Mouse (Mus musculus) limb, embryonic 11.5 days (tissue): ENCODE measurements around the gene Idh2. TPM values are rescaled to one million over a fixed set of nuclear protein-coding genes. Genes with fewer than 3 reads are reported as not detected.
"Not testable (repeated sequence)": the region's sequence is repeated elsewhere in the genome, so short reads cannot be mapped to it uniquely, and the experiment has no call there.

Experiments
- ATAC-seq: fragments of 200-750 bp; cut with Nextera tagmentation; 2 replicates; pipeline ENCODE4 v1.8.0; 2017; ENCODE audit warnings: low read depth; ENCODE audit not compliant: insufficient number of reproducible peaks, low FRiP score, low TSS enrichment
- DNase-seq: peaks from one replicate; pipeline ENCODE4 v3.0.0-alpha.2; 2015; ENCODE audit warnings: low spot score
- H3K27ac ChIP-seq: fragments of 300-500 bp; sonication (generic); replicated peaks from 2 replicates; pipeline ENCODE4 v1.5.1; 2014; ENCODE audit warnings: low read depth, mild to moderate bottlenecking, low read length
- H3K27me3 ChIP-seq: fragments of 300-500 bp; sonication (generic); 2 replicates; pipeline ENCODE4 v1.6.1; 2014; ENCODE audit warnings: mild to moderate bottlenecking, low read length, mixed read lengths; ENCODE audit not compliant: control insufficient read depth, insufficient read depth
- H3K36me3 ChIP-seq: fragments of 300-500 bp; sonication (generic); 2 replicates; pipeline ENCODE4 v1.6.1; 2014; ENCODE audit warnings: mild to moderate bottlenecking, low read length, moderate library complexity, mixed read lengths; ENCODE audit not compliant: control insufficient read depth, insufficient read depth
- H3K4me1 ChIP-seq: fragments of 300-500 bp; sonication (generic); 2 replicates; pipeline ENCODE4 v1.6.1; 2014; ENCODE audit warnings: low read length, mixed read lengths; ENCODE audit not compliant: control insufficient read depth, insufficient read depth
- H3K4me2 ChIP-seq: fragments of 300-500 bp; sonication (generic); 2 replicates; pipeline ENCODE4 v1.6.1; 2014; ENCODE audit warnings: low read depth, mild to moderate bottlenecking, moderate library complexity; ENCODE audit not compliant: severe bottlenecking
- H3K4me3 ChIP-seq: fragments of 300-500 bp; sonication (generic); 2 replicates; pipeline ENCODE4 v1.5.1; 2014; ENCODE audit warnings: low read depth, low read length
- H3K9ac ChIP-seq: fragments of 300-500 bp; sonication (generic); 2 replicates; pipeline ENCODE4 v1.6.1; 2014; ENCODE audit warnings: mild to moderate bottlenecking, low read length
- H3K9me3 ChIP-seq: fragments of 300-500 bp; sonication (generic); 2 replicates; pipeline ENCODE4 v1.6.1; 2016; ENCODE audit warnings: low read length; ENCODE audit not compliant: control insufficient read depth
- WGBS: fragments of 180-500 bp; shearing (Covaris S2); extraction: QIAGEN DNeasy Blood & Tissue Kit; methylation state at CpG from one replicate; pipeline ENCODE4 v1.1.7; 2014; 5-methylcytosine and 5-hydroxymethylcytosine counted together
- polyA plus RNA-seq: library from polyadenylated mRNA; unstranded; fragments of >200 nt; fragmentation: Nextera tagmentation; extraction: Ambion mirVana; gene quantifications from 2 replicates; pipeline ENCODE4 v1.2.1, GENCODE M21; 2014

Idh2 gene
- polyA plus RNA-seq, 1 experiment from 2014 or later: 555 TPM

DNA sequence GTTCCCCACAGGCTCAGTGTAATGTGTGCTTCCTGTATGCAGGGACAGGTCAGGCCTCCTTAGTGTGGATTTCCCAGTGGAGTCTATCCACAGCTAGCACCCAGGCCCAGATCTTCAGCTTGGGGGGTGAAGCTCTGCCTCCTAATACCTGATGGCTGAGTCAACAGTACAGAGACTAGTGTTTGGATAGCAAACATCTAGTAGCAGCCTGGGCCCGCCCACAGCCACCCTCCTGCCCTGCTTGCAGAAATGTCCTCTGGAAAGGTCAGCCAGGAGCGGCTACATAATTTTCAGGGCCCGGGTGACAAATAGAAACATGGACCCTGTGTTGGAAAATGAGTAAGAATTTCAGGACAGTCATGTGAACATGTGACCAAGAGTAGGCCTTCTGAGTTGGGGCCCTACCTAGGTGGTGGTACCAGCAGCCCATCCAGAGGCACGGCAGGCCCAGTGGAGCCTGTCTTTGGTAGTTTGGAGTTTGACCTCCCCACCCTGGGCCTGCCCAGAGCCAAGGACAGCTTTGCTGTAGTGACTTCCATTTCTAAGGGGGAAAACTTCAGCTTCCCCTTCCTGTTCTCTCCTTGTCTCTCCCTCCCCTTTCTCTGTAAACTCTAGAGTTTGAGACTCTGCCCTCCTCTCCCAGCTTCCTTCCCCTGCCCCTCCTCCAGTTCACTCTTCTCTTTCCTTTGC, 58.0 kb downstream of the Idh2 start:
- H3K4me1 ChIP-seq: 0 out of 2 replicates have a peak, but pooled peaks cover 5% of the 10 kb centered on the region
- no peaks in the 10 kb centered on the region for H3K36me3 ChIP-seq
- H3K9me3 ChIP-seq: no peaks in the 10 kb centered on the region
- no peak for DNase-seq
- H3K9ac ChIP-seq: no peak overlapping the region; the same call in 1 of the 2 replicates
- no peak overlapping the region for H3K4me2 ChIP-seq
- H3K27ac ChIP-seq: no peak overlapping the region
- no peak for ATAC-seq
- 74% methylated on average over 4 of the region's 4 CpGs for WGBS
- no peak overlapping the region for H3K4me3 ChIP-seq
- no peaks in the 10 kb centered on the region for H3K27me3 ChIP-seq

DNA sequence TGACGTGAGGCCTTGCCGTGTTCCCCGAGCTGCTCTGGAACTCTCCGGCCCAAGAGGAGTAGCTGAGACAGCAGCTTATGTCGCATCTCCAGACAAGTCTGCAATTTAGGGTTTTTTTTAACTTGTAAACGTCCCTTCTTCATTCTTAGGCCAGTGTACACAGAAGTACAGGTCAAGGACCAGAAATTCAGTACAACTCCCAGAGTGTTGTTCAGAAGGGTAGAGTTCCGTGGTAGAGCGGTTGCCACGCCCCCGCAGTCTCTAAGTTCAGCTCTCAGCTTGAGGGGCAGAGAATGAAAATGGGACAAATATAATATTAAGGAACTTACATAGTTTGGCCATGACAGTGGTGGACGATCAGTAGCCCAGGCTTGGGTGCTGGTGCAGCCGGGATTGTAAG, 59.4 kb downstream of the Idh2 start:
- no peaks in the 10 kb centered on the region for H3K36me3 ChIP-seq

DNA sequence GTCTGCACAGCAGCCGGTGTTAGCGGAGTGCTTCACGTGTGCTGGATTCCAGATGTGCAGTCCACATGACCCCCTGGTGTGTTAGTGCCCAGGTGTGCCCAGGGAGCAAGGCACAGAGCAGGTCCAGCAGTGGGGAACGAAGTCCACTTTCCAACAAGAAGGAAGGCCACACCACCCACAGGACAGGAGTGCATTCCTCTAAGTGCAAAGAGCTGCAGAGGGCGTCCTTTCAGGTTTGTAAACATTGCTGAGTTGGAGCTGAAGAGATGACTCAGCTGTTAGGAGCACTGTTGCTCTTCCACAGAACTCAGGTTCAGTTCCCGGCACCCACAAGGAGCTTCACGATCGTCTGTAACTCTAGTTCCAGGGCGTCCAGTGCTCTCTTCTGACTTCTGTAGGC, 62.0 kb downstream of the Idh2 start:
- H3K4me3 ChIP-seq: no peak overlapping the region
- H3K4me1 ChIP-seq: peaks cover 12% of the 10 kb centered on the region; the same call in 1 of the 2 replicates
- H3K9ac ChIP-seq: no peak overlapping the region
- WGBS: 86% methylated on average over 9 of the region's 9 CpGs
- H3K36me3 ChIP-seq: no peaks in the 10 kb centered on the region
- H3K4me2 ChIP-seq: no peak overlapping the region
- DNase-seq (no peak), ATAC-seq (no peak)
- no peaks in the 10 kb centered on the region for H3K9me3 ChIP-seq
- no peaks in the 10 kb centered on the region for H3K27me3 ChIP-seq
- no peak overlapping the region for H3K27ac ChIP-seq

More for the DNA sequence above, 59.4 kb downstream of the Idh2 start:
- ATAC-seq (no peak), DNase-seq (no peak)
- Histone ChIP-seq H3K27me3 (no peaks in the 10 kb centered on the region), H3K27ac (no peak overlapping the region), H3K4me1 (0 out of 2 replicates have a peak, but pooled peaks cover 5% of the 10 kb centered on the region), H3K9me3 (no peaks in the 10 kb centered on the region), H3K4me3 (no peak overlapping the region), H3K9ac (no peak overlapping the region), H3K4me2 (no peak overlapping the region)
- 91% methylated on average over 12 of the region's 12 CpGs for WGBS

DNA sequence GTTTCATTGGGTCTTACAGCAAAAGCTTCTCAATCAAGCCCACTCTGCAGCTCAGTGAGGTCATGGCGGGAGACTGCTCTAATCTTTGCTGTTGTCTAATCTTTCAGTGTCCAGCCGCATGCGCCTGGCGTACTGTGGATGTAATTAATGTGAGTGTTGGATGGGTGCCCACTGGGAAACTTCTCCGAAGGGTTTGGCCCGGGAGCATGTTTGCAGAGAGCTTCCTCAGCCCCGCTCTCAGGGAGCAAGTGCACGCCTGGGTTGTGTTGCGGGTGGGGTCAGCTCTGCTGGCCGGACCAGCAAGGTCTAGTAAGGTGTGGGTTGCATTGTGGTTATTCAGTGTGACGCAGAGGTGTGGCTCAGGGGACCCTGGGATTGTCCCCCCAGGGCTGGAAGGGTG, 62.9 kb downstream of the Idh2 start:
- H3K4me3 ChIP-seq: no peak overlapping the region
- no peaks in the 10 kb centered on the region for H3K9me3 ChIP-seq
- ATAC-seq: no peak
- H3K36me3 ChIP-seq: no peaks in the 10 kb centered on the region
- H3K27ac ChIP-seq: no peak overlapping the region
- H3K27me3 ChIP-seq: no peaks in the 10 kb centered on the region
- peaks cover 15% of the 10 kb centered on the region; the same call in 1 of the 2 replicates for H3K4me1 ChIP-seq
- no peak overlapping the region for H3K4me2 ChIP-seq
- no peak overlapping the region for H3K9ac ChIP-seq
- no peak for DNase-seq
- WGBS: 89% methylated on average over 11 of the region's 11 CpGs

DNA sequence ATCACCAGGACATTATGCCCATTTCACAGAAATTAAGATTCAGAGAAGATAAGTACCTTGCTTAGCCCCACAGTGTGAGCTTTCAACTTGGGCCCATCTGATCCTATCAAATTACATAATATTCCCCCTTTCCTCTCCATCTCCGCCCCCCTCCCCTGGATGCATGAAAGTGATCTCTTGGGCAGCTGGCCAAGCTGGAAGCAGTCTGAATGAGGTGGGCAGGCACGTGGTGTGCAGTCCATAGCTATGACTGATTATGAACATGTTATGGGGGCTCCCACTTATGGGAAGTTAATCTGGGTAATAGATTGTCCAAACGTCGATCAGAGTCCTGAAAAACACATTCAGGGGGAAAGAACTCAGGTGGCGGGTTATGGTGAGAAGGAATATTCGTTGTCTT, 63.4 kb downstream of the Idh2 start:
- Histone ChIP-seq H3K27ac (no peak overlapping the region), H3K9me3 (no peaks in the 10 kb centered on the region), H3K4me1 (peaks cover 12% of the 10 kb centered on the region; the same call in 1 of the 2 replicates), H3K9ac (no peak overlapping the region), H3K4me2 (no peak overlapping the region), H3K4me3 (no peak overlapping the region), H3K36me3 (no peaks in the 10 kb centered on the region), H3K27me3 (no peaks in the 10 kb centered on the region)
- DNase-seq (no peak), ATAC-seq (no peak)
- 83% methylated on average over 6 of the region's 6 CpGs for WGBS

DNA sequence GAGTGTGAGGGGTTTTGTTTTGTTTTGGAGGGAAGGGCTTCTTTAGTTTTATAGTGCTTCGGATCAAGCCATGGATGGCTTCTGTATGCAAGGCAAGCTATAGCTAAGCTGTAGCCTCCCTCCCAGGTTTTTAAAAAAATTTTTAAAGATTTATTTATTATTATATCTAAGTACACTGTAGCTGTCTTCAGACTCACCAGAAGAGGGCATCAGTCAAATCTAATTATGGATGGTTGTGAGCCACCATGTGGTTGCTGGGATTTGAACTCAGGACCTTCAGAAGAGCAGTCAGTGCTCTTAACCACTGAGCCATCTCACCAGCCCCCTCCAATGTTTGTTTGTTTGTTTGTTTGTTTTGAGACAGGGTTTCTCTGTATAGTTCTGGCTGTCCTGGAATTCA, 64.8 kb downstream of the Idh2 start:
- 98% methylated on average over 1 of the region's 1 CpGs for WGBS

DNA sequence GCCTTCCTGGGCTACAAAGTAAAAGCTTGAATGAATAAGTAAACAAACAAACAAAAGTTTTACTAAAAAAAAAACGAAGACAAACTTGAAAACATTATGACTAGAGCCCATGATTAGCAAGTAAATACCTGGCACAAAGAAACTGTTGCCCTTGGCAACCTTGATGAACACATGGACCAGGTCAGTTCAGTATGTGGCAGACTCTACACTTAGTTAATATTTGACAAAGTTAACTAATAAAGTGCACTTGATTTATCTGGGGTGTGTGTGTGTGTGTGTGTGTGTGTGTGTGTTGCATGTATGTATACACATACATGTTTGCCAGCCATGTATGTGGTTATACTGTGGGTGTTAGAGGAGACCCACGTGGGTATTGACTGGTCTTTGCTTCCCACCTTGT, 65.4 kb downstream of the Idh2 start:
- Histone ChIP-seq H3K4me3 (no peak overlapping the region), H3K4me2 (no peak overlapping the region), H3K27ac (no peak overlapping the region), H3K9ac (no peak overlapping the region), H3K4me1 (peaks cover 10% of the 10 kb centered on the region; the same call in 1 of the 2 replicates), H3K27me3 (no peaks in the 10 kb centered on the region), H3K9me3 (no peaks in the 10 kb centered on the region), H3K36me3 (no peaks in the 10 kb centered on the region)
- ATAC-seq: no peak
- WGBS: 83% methylated on average over 2 of the region's 2 CpGs
- DNase-seq: no peak

More for the DNA sequence above, 64.8 kb downstream of the Idh2 start:
- H3K9ac ChIP-seq, H3K36me3 ChIP-seq, DNase-seq, H3K27me3 ChIP-seq, ATAC-seq, H3K9me3 ChIP-seq, H3K4me3 ChIP-seq, H3K27ac ChIP-seq, H3K4me2 ChIP-seq: not testable (repeated sequence)
- peaks cover 10% of the 10 kb centered on the region; the same call in 1 of the 2 replicates for H3K4me1 ChIP-seq

DNA sequence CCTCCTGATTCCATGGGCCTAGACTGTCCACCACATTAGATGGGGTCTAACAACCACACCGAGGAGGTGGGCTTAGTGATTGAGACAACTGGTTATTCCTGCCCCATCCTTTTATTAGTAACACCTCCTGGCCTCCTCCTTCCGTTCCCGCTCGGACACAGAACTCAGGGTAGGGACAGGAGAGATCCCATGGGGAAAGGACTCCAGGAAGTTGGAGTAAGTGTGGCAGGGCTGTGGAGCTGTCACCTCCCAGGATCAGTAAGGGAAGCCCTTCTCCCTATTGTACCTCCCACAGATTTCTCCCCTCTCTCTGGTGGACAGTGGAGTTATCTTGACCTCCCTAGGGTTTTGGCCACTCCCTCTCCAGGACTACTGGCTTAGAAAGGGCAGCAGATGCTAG, 68.2 kb downstream of the Idh2 start:
- DNase-seq: no peak
- ATAC-seq: no peak
- 80% methylated on average over 4 of the region's 4 CpGs for WGBS
- peaks cover 10% of the 10 kb centered on the region; the same call in 1 of the 2 replicates for H3K4me1 ChIP-seq
- H3K9ac ChIP-seq: no peak overlapping the region
- H3K4me2 ChIP-seq: no peak overlapping the region
- no peak overlapping the region for H3K4me3 ChIP-seq
- H3K9me3 ChIP-seq: no peaks in the 10 kb centered on the region
- no peak overlapping the region for H3K27ac ChIP-seq
- no peaks in the 10 kb centered on the region for H3K36me3 ChIP-seq
- no peaks in the 10 kb centered on the region for H3K27me3 ChIP-seq
